ENCODE assay signal across 8 mouse cellular contexts in the genomic region with DNA sequence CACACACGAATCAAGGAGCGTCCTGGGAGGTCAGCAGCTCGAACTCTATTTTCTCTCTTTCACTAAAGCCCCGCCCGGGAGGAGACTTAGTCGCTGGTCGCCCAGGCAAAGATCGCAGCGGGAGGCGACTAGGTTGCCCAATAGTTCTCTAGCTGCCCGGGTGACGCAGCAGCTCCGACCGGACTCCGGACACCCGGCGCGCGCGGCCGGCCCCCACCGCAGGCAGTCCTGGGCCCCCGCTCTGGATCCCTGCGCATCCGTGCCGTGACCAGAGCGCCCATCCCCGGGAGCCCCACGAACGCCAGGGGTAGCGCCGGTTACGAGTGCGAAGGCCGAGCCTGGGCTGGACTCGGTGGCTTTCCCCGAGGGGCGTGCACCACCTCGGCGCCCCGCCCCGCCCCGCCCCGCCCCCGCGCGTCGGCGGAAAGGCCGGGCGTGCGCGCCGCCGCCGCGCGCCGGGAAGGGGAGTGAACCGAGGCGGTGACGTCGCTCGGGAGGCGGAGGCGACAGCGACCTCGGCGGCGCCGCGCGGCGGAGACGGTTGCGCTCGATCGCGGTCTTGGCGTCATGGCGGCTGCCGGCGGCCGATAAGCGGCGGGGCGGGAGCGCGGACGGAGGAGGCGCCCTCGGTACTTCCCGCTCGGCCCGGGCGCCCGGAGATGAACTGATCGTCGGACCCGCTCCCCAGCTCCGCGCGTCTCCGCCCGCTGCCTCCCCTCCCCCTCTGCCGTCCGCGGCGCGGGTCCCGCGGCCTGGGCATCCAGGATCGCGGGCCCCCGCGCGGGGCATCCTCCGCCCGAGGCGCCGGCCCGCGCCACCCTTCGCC. TPM values are rescaled to one million over a fixed set of nuclear protein-coding genes. Genes with fewer than 3 reads are reported as not detected.
DNase-seq lines count a peak whose midpoint lies in the region; ATAC-seq and TF ChIP-seq lines count a peak whose summit lies in the region.

A gene (plus strand): TSS at position 493 of the 826 bp plus-strand sequence.

- peak; percentile 80 for DNase-seq in ES-E14 (ENCODE audit: low read depth, low spot score)
- peak; percentile 95 for DNase-seq in cerebellum, adult 11-12 months
- DNase-seq in heart, postnatal 25 days (ENCODE audit: low spot score) = peak; percentile 87
- peak; percentile 72 to 87 for DNase-seq in layer of hippocampus, adult 2 months (ENCODE audit: low spot score in 2 of 2)
- peak; percentile 95 for DNase-seq in lung, embryonic 14.5 days
- peak; percentile 84 for DNase-seq in thymus, adult 2 months

- peak; percentile 82 for TF ChIP-seq POLR2A in olfactory bulb, adult 2 months (IDR thresholded peaks at IDR 0.05; ENCODE audit: insufficient read depth, low read depth, low read length)
- peak; percentile 95 for TF ChIP-seq POLR2A in thymus, adult 2 months (IDR thresholded peaks at IDR 0.05; ENCODE audit: control insufficient read depth, extremely low read depth, insufficient read depth, low read length, poor library complexity)

- peak; percentile 94 for ATAC-seq in forebrain, embryonic 15.5 days (replicated peaks)
- peak; percentile 95 for ATAC-seq in lung, embryonic 14.5 days (ENCODE audit: insufficient read depth)

- H3K9ac ChIP-seq in ES-E14 (ENCODE audit: insufficient read depth, low read depth, low read length, poor library complexity, severe bottlenecking) = peak within 1 kb of the TSS; percentile 94
- peak within 1 kb of the TSS; percentile 91 for H3K9ac ChIP-seq in forebrain, embryonic 15.5 days (replicated peaks)
- H3K9ac ChIP-seq in lung, embryonic 14.5 days = peak within 1 kb of the TSS; percentile 92

- peak within 1 kb of the TSS; percentile 81 for H3K4me2 ChIP-seq in forebrain, embryonic 15.5 days (replicated peaks)
- peak within 1 kb of the TSS; percentile 80 for H3K4me2 ChIP-seq in lung, embryonic 14.5 days

- peaks cover 0 to 2% of the 10 kb centered on the region in 2 experiments; a peak in 1 of 4 replicates for H3K4me1 ChIP-seq in ES-E14 (ENCODE audit: control insufficient read depth in 2 of 2, insufficient read depth in 2 of 2, low read length in 2 of 2, poor library complexity in 1 of 2)
- H3K4me1 ChIP-seq in forebrain, embryonic 15.5 days = peaks cover 34% of the 10 kb centered on the region
- H3K4me1 ChIP-seq in lung, embryonic 14.5 days (ENCODE audit: insufficient read depth) = no peaks in the 10 kb centered on the region
- H3K4me1 ChIP-seq in olfactory bulb, adult 2 months (ENCODE audit: control insufficient read depth, insufficient read depth, low read length) = no peaks in the 10 kb centered on the region
- peaks cover 4% of the 10 kb centered on the region; the same call in 1 of the 2 replicates for H3K4me1 ChIP-seq in thymus, adult 2 months (replicated peaks; ENCODE audit: control insufficient read depth, insufficient read depth, low read length)

- TF ChIP-seq CTCF in layer of hippocampus, adult 2 months (conservative IDR thresholded peaks at IDR 0.05) = peak; percentile 32
- TF ChIP-seq CTCF in lung, embryonic 14.5 days (IDR thresholded peaks at IDR 0.05; ENCODE audit: low read depth) = no peak
- TF ChIP-seq CTCF in olfactory bulb, adult 2 months (IDR thresholded peaks at IDR 0.05; ENCODE audit: insufficient read depth, low read depth, low read length) = no peak
- no peak for TF ChIP-seq CTCF in thymus, adult 2 months (IDR thresholded peaks at IDR 0.05; ENCODE audit: borderline replicate concordance, control insufficient read depth, extremely low read depth, insufficient read depth, low read length, poor library complexity)

- no peaks in the 10 kb centered on the region for H3K27me3 ChIP-seq in forebrain, embryonic 15.5 days
- no peaks in the 10 kb centered on the region for H3K27me3 ChIP-seq in lung, embryonic 14.5 days (ENCODE audit: insufficient read depth, low read length)
- no peaks in the 10 kb centered on the region for H3K27me3 ChIP-seq in thymus, adult 2 months (ENCODE audit: control insufficient read depth, insufficient read depth, low read length)

- in situ Hi-C loops in ES-E14 (cut with MboI; ENCODE audit: low sequenced_read_pairs in 2 of 2, unreplicated experiment in 2 of 2) = no loop called here

- H3K4me3 ChIP-seq in ES-E14 (ENCODE audit: insufficient read depth in 1 of 2, low read depth in 1 of 2, low read length in 2 of 2, poor library complexity in 1 of 2, severe bottlenecking in 1 of 2) = peak within 1 kb of the TSS; percentile 90 to 99
- H3K4me3 ChIP-seq in forebrain, embryonic 15.5 days = peak within 1 kb of the TSS; percentile 89
- H3K4me3 ChIP-seq in layer of hippocampus, adult 2 months = peak within 1 kb of the TSS; percentile 91
- H3K4me3 ChIP-seq in lung, embryonic 14.5 days (ENCODE audit: low read depth, low read length) = peak within 1 kb of the TSS; percentile 85
- peak within 1 kb of the TSS; percentile 89 for H3K4me3 ChIP-seq in olfactory bulb, adult 2 months (ENCODE audit: insufficient read depth, low read depth, low read length)
- peak within 1 kb of the TSS; percentile 92 for H3K4me3 ChIP-seq in thymus, adult 2 months (ENCODE audit: control insufficient read depth, insufficient read depth, low read length)

- H3K27ac ChIP-seq in ES-E14 (ENCODE audit: insufficient read depth, low read depth, low read length, poor library complexity, severe bottlenecking) = peak within 1 kb of the TSS; percentile 86
- peak within 1 kb of the TSS; percentile 91 for H3K27ac ChIP-seq in forebrain, embryonic 15.5 days (replicated peaks)
- H3K27ac ChIP-seq in layer of hippocampus, adult 2 months = peak within 1 kb of the TSS; percentile 98
- H3K27ac ChIP-seq in lung, embryonic 14.5 days (ENCODE audit: low read depth) = peak within 1 kb of the TSS; percentile 95
- peak within 1 kb of the TSS; percentile 59 for H3K27ac ChIP-seq in olfactory bulb, adult 2 months (ENCODE audit: insufficient read depth, low read depth, low read length)
- H3K27ac ChIP-seq in thymus, adult 2 months (ENCODE audit: control insufficient read depth, insufficient read depth, low read length) = peak within 1 kb of the TSS; percentile 100

- peaks cover 2% of the 10 kb centered on the region; the same call in 1 of the 2 replicates for H3K36me3 ChIP-seq in ES-E14 (ENCODE audit: control insufficient read depth, insufficient read depth, low read length, poor library complexity, severe bottlenecking)
- H3K36me3 ChIP-seq in forebrain, embryonic 15.5 days = peaks cover 15% of the 10 kb centered on the region; the same call in 1 of the 2 replicates
- peaks cover 18% of the 10 kb centered on the region for H3K36me3 ChIP-seq in lung, embryonic 14.5 days (ENCODE audit: insufficient read depth)
- H3K36me3 ChIP-seq in thymus, adult 2 months (ENCODE audit: control insufficient read depth, insufficient read depth, low read length) = peaks cover 12% of the 10 kb centered on the region

- WGBS in forebrain, embryonic 15.5 days = under 1% methylated on average over 90 of the region's 124 CpGs
- under 1% methylated on average over 96 of the region's 124 CpGs for WGBS in lung, embryonic 14.5 days
- under 1% methylated on average over 123 of the region's 124 CpGs for WGBS in olfactory bulb, adult 2 months
- under 1% methylated on average over 121 of the region's 124 CpGs for WGBS in thymus, adult 2 months

- intact Hi-C loops in heart, postnatal 25 days (cut with DNase I) = loop anchor here (5.0 to 10.0 kb wide), 3 partner anchors 120 to 177 kb away; a partner anchor contains a TSS

- H3K9me3 ChIP-seq in ES-E14 (ENCODE audit: control insufficient read depth, insufficient read depth, low read depth, low read length) = no peaks in the 10 kb centered on the region
- no peaks in the 10 kb centered on the region for H3K9me3 ChIP-seq in forebrain, embryonic 15.5 days
- H3K9me3 ChIP-seq in lung, embryonic 14.5 days (ENCODE audit: low read depth, low read length) = no peaks in the 10 kb centered on the region

TF ChIP-seq in ES-E14, 5 proteins besides CTCF, POLR2A, EP300 and RAD21:
- TF ChIP-seq ZC3H11A (IDR thresholded peaks at IDR 0.05; ENCODE audit: borderline replicate concordance, low read depth, low read length) (no peak), ZNF384 (IDR thresholded peaks at IDR 0.05; ENCODE audit: low read depth, low read length) (no peak), CHD2 (IDR thresholded peaks at IDR 0.05; ENCODE audit: low read depth, low read length) (no peak), HCFC1 (IDR thresholded peaks at IDR 0.05; ENCODE audit: borderline replicate concordance, insufficient read depth, low read length) (no peak), MAFK (IDR thresholded peaks at IDR 0.05; ENCODE audit: insufficient read depth, low read depth, low read length) (no peak)
TF ChIP-seq in ES-E14: peak in this region for 0.

RNA-seq across cellular contexts. Expression of the gene that starts here (rescaled TPM):
- total RNA-seq in ES-E14 (2012; rRNA removed) = 34.8 and 39.8 TPM in 2 replicates
- polyA plus RNA-seq in forebrain, embryonic 15.5 days (2015; fragmentation: Nextera tagmentation; extraction: Ambion mirVana) = 23.4 and 26.6 TPM in 2 replicates
- 10 to 100 TPM; 16.6 to 20.1 TPM for total RNA-seq in heart, postnatal 25 days (2021)
- 10 to 100 TPM; 22.9 to 25.4 TPM for total RNA-seq in layer of hippocampus, adult 2 months (2021)
- 40.7 and 42.2 TPM in 2 replicates for polyA plus RNA-seq in lung, embryonic 14.5 days (2014; fragmentation: Nextera tagmentation; extraction: Ambion mirVana)
- polyA plus RNA-seq in olfactory bulb, adult 2 months (2012; ENCODE audit: insufficient read depth, insufficient read length, low replicate concordance, missing spikeins) = 235 TPM in 1 of 2 replicates, not detected in the other
- polyA plus RNA-seq in thymus, adult 2 months (2012; rRNA removed) = 30.4 and 60.7 TPM in 2 replicates

Comparison
In these comparisons a context has a peak if more than half of its experiments do, and no peak if none do; other contexts are left out.
1. Peak in every context shown above with its lines: DNase-seq, ATAC-seq, H3K4me3 ChIP-seq and H3K27ac ChIP-seq.